Mouse (Mus musculus) hindbrain, embryonic 12.5 days (tissue): Measurements from ENCODE around the gene Pfpl. TPM values are rescaled to one million over a fixed set of nuclear protein-coding genes. Genes with fewer than 3 reads are reported as not detected.

Experiments
- ATAC-seq: fragments of 200-750 bp; cut with Nextera tagmentation; 2 replicates; pipeline ENCODE4 v1.8.0; 2017; ENCODE audit warnings: moderate TSS enrichment; ENCODE audit not compliant: low FRiP score
- H3K27ac ChIP-seq: fragments of 300-500 bp; sonication (generic); 2 replicates; pipeline ENCODE4 v1.5.1; 2016; ENCODE audit warnings: mild to moderate bottlenecking
- H3K27me3 ChIP-seq: fragments of 300-500 bp; sonication (generic); 2 replicates; pipeline ENCODE4 v1.6.1; 2016; ENCODE audit warnings: mild to moderate bottlenecking
- H3K36me3 ChIP-seq: fragments of 300-500 bp; sonication (generic); 2 replicates; pipeline ENCODE4 v1.6.1; 2016; ENCODE audit warnings: mild to moderate bottlenecking
- H3K4me1 ChIP-seq: fragments of 300-500 bp; sonication (generic); 2 replicates; pipeline ENCODE4 v1.6.1; 2016
- H3K4me2 ChIP-seq: fragments of 300-500 bp; sonication (generic); replicated peaks from 2 replicates; pipeline ENCODE4 v1.6.1; 2016; ENCODE audit warnings: mild to moderate bottlenecking
- H3K4me3 ChIP-seq: fragments of 300-500 bp; sonication (generic); 2 replicates; pipeline ENCODE4 v1.5.1; 2016; ENCODE audit warnings: mild to moderate bottlenecking
- H3K9ac ChIP-seq: fragments of 300-500 bp; sonication (generic); 2 replicates; pipeline ENCODE4 v1.6.1; 2016; ENCODE audit warnings: mild to moderate bottlenecking, moderate library complexity
- H3K9me3 ChIP-seq: fragments of 300-500 bp; sonication (generic); replicated peaks from 2 replicates; pipeline ENCODE4 v1.6.1; 2016; ENCODE audit warnings: mild to moderate bottlenecking
- WGBS: fragments of 180-500 bp; shearing (Covaris S2); methylation state at CpG from one replicate; pipeline ENCODE4 v1.1.7; 2016; 5-methylcytosine and 5-hydroxymethylcytosine counted together
- polyA plus RNA-seq: library from polyadenylated mRNA; unstranded; fragments of >200 nt; fragmentation: Nextera tagmentation; extraction: Ambion mirVana; gene quantifications from 2 replicates; pipeline ENCODE4 v1.2.1, GENCODE M21; 2016

The Pfpl gene
- polyA plus RNA-seq, 1 experiment from 2014 or later = not detected

- no peak overlapping the region for H3K4me3 ChIP-seq
- 77% methylated on average over 5 of the region's 5 CpGs for WGBS
- no peak overlapping the region for H3K9ac ChIP-seq
- no peak overlapping the region for H3K27ac ChIP-seq
- no peak for ATAC-seq
- no peaks in the 10 kb centered on the region for H3K27me3 ChIP-seq
- no peaks in the 10 kb centered on the region for H3K4me1 ChIP-seq
- H3K9me3 ChIP-seq = no peaks in the 10 kb centered on the region
- H3K36me3 ChIP-seq = peaks cover 36% of the 10 kb centered on the region
- no peak overlapping the region for H3K4me2 ChIP-seq
Observed at GRCm38 (mm10) chr19:12467436-12467835, 39.7 kb downstream of the Pfpl start.

GRCm38 (mm10) chr19:12471866-12472265 is 44.2 kb downstream of the Pfpl start:
- WGBS = 82% methylated on average over 3 of the region's 3 CpGs
- H3K36me3 ChIP-seq = peaks cover 51% of the 10 kb centered on the region
- no peak for ATAC-seq
- H3K4me2 ChIP-seq = no peak overlapping the region
- H3K27me3 ChIP-seq = no peaks in the 10 kb centered on the region
- no peak overlapping the region for H3K27ac ChIP-seq
- no peaks in the 10 kb centered on the region for H3K4me1 ChIP-seq
- no peak overlapping the region for H3K4me3 ChIP-seq
- no peak overlapping the region for H3K9ac ChIP-seq
- no peaks in the 10 kb centered on the region for H3K9me3 ChIP-seq

GRCm38 (mm10) chr19:12472381-12472976 is 44.8 kb downstream of the Pfpl start:
- no peak overlapping the region for H3K27ac ChIP-seq
- no peaks in the 10 kb centered on the region for H3K27me3 ChIP-seq
- no peak for ATAC-seq
- no peaks in the 10 kb centered on the region for H3K9me3 ChIP-seq
- WGBS = 85% methylated on average over 5 of the region's 5 CpGs
- no peak overlapping the region for H3K9ac ChIP-seq
- peaks cover 52% of the 10 kb centered on the region for H3K36me3 ChIP-seq
- no peak overlapping the region for H3K4me3 ChIP-seq
- no peaks in the 10 kb centered on the region for H3K4me1 ChIP-seq
- no peak overlapping the region for H3K4me2 ChIP-seq

GRCm38 (mm10) chr19:12473201-12473641 is 45.5 kb downstream of the Pfpl start:
- 70% methylated on average over 4 of the region's 4 CpGs for WGBS
- no peak overlapping the region for H3K4me3 ChIP-seq
- H3K9me3 ChIP-seq = no peaks in the 10 kb centered on the region
- H3K36me3 ChIP-seq = peaks cover 58% of the 10 kb centered on the region
- no peaks in the 10 kb centered on the region for H3K4me1 ChIP-seq
- no peak overlapping the region for H3K27ac ChIP-seq
- no peak overlapping the region for H3K4me2 ChIP-seq
- ATAC-seq = no peak
- no peaks in the 10 kb centered on the region for H3K27me3 ChIP-seq
- no peak overlapping the region for H3K9ac ChIP-seq

GRCm38 (mm10) chr19:12473951-12474350 is 46.2 kb downstream of the Pfpl start:
- Histone ChIP-seq H3K27me3 (no peaks in the 10 kb centered on the region), H3K27ac (no peak overlapping the region), H3K4me1 (no peaks in the 10 kb centered on the region), H3K9ac (no peak overlapping the region), H3K4me2 (no peak overlapping the region), H3K36me3 (peaks cover 59% of the 10 kb centered on the region), H3K9me3 (no peaks in the 10 kb centered on the region), H3K4me3 (no peak overlapping the region)
- 96% methylated on average over 4 of the region's 4 CpGs for WGBS
- no peak for ATAC-seq

GRCm38 (mm10) chr19:12475380-12476250 is 47.9 kb downstream of the Pfpl start:
- H3K4me3 ChIP-seq = no peak overlapping the region
- H3K27me3 ChIP-seq = no peaks in the 10 kb centered on the region
- no peaks in the 10 kb centered on the region for H3K9me3 ChIP-seq
- H3K4me2 ChIP-seq = no peak overlapping the region
- peak overlapping the region; percentile 75 for H3K27ac ChIP-seq
- peak; percentile 89 for ATAC-seq
- WGBS = 65% methylated on average over 15 of the region's 15 CpGs
- H3K36me3 ChIP-seq = peaks cover 64% of the 10 kb centered on the region
- H3K4me1 ChIP-seq = no peaks in the 10 kb centered on the region
- no peak overlapping the region for H3K9ac ChIP-seq

GRCm38 (mm10) chr19:12476721-12477270 is 49.1 kb downstream of the Pfpl start:
- H3K9me3 ChIP-seq = no peaks in the 10 kb centered on the region
- no peak for ATAC-seq
- 71% methylated on average over 5 of the region's 5 CpGs for WGBS
- no peak overlapping the region for H3K27ac ChIP-seq
- H3K27me3 ChIP-seq = no peaks in the 10 kb centered on the region
- H3K36me3 ChIP-seq = peaks cover 67% of the 10 kb centered on the region
- H3K4me3 ChIP-seq = no peak overlapping the region
- no peaks in the 10 kb centered on the region for H3K4me1 ChIP-seq
- H3K9ac ChIP-seq = no peak overlapping the region
- no peak overlapping the region for H3K4me2 ChIP-seq

- Histone ChIP-seq H3K27me3 (no peaks in the 10 kb centered on the region), H3K4me2 (no peak overlapping the region), H3K4me1 (no peaks in the 10 kb centered on the region), H3K4me3 (no peak overlapping the region), H3K27ac (no peak overlapping the region), H3K36me3 (peaks cover 69% of the 10 kb centered on the region), H3K9me3 (no peaks in the 10 kb centered on the region), H3K9ac (no peak overlapping the region)
- ATAC-seq = no peak
- 86% methylated on average over 6 of the region's 6 CpGs for WGBS
Observed at GRCm38 (mm10) chr19:12478369-12478768, 50.7 kb downstream of the Pfpl start.

Other genes starting within 250 kb of the Pfpl start
- gene Olfr1431, start 227.3 kb upstream of the Pfpl start, polyA plus RNA-seq = not detected in 2 replicates
- gene Olfr1432, start 195.3 kb upstream of the Pfpl start, polyA plus RNA-seq = not detected in 2 replicates
- not detected in 2 replicates for gene Olfr262, start 186.2 kb upstream of the Pfpl start, polyA plus RNA-seq
- not detected in 2 replicates for gene Olfr235, start 166.9 kb upstream of the Pfpl start, polyA plus RNA-seq
- not detected in 2 replicates for gene Olfr1434, start 148.1 kb upstream of the Pfpl start, polyA plus RNA-seq
- not detected in 2 replicates for gene Olfr1436, start 128.8 kb upstream of the Pfpl start, polyA plus RNA-seq
- gene Olfr1437, start 102.8 kb upstream of the Pfpl start, polyA plus RNA-seq = not detected in 2 replicates
- gene Olfr1438-ps1, start 92.0 kb upstream of the Pfpl start, polyA plus RNA-seq = not detected in 2 replicates
- gene Olfr1440, start 40.6 kb upstream of the Pfpl start, polyA plus RNA-seq = not detected in 2 replicates
- gene Olfr1441, start 10.5 kb upstream of the Pfpl start, polyA plus RNA-seq = not detected in 2 replicates
- 0.70 and 0.75 TPM in 2 replicates for gene Mpeg1, start 32.9 kb downstream of the Pfpl start, polyA plus RNA-seq
- 56.7 and 58.6 TPM in 2 replicates for gene Dtx4, start 73.5 kb downstream of the Pfpl start, polyA plus RNA-seq
- 15.6 and 17.2 TPM in 2 replicates for gene Fam111a, start 117.8 kb downstream of the Pfpl start, polyA plus RNA-seq
- gene Gm4952, start 172.1 kb downstream of the Pfpl start, polyA plus RNA-seq = not detected in 2 replicates
- gene Glyat, start 205.4 kb downstream of the Pfpl start, polyA plus RNA-seq = not detected in 2 replicates
- not detected in 2 replicates for gene Olfr1442, start 242.5 kb downstream of the Pfpl start, polyA plus RNA-seq